Mouse (Mus musculus) kidney, postnatal 4 days (tissue): ENCODE measurements around the gene Mdm2.

Experiments used
- DNase-seq, 2 experiments: peaks; one replicate each; pipeline ENCODE4 v3.0.0; 2021; ENCODE audit warnings: mixed read lengths in 2 of 2

Gene Mdm2

DNA sequence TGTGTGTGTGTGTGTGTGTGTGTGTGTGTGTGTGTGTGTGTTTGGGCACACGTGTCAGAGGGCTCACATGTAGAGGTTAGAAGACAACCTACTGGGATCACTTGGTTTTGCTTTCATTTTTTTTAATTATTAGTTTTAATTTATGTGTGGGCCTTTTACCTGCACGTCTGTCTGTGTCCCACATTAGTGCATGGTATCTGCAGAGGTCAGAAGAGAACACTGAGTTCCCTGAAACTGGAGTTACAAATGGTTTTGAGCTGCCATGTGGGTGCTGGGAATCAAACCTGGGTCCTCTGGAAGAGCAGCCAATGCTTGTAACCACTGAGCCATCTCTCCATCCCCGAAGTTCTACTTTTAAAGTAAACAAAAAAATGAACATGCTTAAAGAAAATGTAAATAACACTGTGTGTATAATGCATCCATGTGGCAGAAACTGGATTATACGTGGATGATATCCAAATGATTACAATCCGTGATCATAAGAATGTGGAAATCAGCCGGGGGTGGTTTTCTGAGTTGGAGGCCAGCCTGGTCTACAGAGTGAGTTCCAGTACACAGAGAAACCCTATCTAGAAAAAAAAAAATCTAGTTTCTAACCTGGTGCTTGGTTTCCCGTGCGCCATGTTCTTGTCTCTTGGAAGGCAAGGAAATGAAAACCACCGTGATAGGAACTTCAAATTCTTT is 43.5 kb downstream of the Mdm2 start:
- no peak for DNase-seq

DNA sequence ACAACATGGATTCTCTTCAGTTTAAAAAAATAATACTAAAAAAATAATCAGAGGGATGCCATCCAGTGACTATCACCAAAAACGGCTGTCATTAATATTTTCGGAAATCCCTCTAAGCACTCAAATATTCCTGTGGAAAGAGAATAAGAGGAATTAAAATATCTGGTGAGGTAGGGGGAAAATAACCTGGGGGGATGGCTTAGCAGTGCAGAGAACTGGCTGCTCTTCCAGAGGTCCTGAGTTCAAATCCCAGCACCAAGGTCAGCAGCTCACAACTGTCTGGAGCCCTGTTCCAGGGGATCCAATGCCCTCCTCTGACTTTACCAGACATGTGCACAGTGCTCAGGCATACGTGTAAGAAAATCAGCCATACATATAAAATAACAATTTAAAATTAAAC is 44.2 kb downstream of the Mdm2 start:
- no peak for DNase-seq

DNA sequence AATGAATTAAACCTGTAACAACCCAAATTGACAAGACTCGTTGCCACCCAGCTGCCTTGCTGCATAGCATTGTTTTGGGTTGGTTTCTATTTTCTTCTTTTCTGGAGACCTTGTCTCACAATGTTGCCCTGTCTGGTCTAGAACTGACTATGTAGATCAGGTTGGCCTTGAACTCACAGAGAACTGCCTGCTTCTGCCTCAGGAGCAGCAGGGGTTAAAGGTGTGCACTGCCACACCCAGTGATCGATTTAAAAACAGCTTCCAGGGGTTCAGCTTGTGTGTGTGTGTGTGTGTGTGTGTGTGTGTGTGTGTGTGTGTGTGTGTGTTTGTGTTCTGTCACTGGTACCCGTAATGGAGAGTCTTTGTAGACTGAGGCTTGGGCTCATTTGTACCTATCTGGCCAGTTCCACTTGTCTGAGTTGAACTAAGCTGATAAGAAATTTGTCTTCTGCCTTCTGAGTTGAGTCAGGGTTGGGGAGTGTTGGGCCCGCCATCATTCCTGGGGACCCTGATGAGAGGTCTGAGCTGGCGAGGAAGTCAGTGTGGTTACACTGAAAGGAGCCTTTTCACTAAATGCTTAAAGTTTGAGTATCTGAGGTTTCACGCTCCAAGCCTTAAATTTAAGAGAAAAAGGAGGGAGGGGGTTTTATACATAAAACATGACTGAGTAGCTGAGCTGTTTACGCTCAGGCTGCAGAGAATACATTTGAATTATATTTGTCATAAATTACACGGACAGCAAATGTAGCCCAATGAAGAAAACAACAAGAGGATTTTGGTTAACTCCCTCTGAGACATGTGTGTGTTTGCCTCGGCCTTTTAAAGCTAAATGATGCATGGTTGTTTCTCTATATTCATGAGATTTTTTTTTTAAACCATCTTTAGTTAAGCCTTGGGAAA is 44.9 kb downstream of the Mdm2 start:
- peak in 1 of 2 experiments; percentile 17 for DNase-seq

DNA sequence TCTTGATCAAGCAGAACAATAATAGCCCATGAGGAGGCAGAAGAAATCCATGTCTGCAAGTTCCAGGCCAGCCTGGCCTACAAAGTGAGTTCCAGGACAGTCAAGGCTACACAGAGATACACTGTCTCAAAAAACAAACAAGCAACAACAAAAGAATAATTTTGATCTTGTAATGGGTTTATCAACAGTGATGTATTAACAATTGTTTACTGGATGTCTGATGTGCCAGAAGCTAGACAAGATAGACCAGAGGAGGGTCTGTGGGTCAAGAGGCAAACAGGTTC is 45.7 kb downstream of the Mdm2 start:
- no peak for DNase-seq

DNA sequence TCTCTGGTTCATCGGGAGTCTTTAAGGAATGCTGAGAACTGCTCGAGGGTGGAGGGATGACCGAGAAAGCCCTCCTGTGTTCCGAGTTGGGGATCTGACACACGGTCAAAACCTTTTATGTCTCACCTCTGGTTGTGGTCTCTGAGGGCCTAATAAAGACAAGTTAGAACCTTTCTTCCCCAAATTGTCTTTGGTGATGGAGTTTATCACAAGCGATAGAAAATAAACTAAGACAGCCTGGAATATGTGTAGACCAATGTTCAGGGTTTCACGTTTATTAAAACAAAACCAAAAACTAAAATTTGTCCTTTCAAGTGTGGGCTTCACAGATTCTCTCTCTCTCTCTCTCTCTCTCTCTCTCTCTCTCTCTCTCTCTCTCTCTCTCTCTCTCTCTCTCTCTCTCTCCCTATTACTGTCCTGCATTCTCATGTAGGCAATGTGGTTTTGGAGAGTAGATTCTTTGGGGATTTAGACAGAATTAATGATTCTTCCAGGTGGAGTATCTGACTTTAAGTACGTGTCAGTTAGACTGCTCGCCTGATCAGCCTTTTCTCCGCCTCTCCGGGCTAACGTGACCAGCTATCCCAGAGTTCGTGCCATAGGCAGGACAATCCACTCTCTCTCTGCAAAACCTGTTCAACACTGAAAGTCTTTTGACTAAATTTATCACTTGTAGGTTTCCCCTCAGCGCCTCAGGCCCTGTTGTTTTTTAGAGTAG is 46.2 kb downstream of the Mdm2 start:
- DNase-seq = peak; percentile 16 to 24

DNA sequence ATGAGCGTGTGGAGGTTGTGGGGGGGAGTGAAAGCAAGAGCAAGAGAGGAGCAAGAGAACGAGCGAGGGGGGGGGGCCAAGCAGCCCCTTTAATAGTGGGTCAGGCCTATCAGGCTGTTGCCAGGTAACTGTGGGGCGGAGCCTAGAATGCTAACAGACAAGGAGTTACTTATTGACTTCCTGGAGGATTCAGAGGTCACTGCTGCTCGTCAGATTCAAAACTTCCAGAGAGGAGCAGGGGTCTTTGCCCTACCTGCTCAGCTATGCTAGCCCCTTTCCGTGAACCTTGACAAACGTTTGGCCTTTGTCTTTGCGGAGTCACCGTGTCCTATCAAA is 46.7 kb downstream of the Mdm2 start:
- peak; percentile 81 to 87 for DNase-seq

DNA sequence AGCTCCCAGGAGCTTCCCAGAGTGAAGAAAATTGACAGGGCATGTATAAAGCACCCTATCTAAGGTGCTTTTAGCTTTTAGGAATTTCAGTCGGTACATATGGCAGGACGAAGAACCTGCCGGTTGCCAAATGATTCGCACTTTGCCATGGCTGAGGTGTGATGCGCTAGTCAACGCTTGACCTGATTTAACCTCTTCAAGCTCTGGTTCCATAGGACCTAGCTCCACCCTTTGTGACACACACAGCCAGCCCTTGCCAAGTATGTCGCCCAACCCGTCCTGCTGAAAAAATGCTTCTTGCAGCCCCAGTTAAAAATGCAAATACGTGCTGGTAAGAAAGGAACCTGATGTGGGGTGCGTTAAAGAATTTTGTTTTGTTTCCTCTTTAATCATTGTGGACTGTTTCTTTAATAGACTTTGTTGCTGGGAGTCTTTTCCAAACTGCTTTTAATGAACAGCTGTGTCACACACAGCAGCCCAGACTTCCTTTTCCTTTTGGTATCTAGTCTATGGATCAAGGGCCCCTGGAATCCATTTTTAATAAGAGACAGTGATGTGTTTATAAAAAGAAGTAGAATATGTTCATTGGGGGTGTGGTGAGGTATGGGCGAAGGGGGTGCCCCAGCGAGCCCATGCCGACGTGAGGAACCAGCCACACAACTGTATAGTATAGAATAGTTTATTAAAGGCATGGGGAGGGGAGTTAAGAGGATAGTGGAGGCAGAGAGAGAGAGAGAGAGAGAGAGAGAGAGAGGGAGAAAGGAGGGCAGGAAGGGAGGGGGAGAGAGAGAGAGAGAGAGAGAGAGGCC is 47.3 kb downstream of the Mdm2 start:
- peak; percentile 44 to 60 for DNase-seq

DNA sequence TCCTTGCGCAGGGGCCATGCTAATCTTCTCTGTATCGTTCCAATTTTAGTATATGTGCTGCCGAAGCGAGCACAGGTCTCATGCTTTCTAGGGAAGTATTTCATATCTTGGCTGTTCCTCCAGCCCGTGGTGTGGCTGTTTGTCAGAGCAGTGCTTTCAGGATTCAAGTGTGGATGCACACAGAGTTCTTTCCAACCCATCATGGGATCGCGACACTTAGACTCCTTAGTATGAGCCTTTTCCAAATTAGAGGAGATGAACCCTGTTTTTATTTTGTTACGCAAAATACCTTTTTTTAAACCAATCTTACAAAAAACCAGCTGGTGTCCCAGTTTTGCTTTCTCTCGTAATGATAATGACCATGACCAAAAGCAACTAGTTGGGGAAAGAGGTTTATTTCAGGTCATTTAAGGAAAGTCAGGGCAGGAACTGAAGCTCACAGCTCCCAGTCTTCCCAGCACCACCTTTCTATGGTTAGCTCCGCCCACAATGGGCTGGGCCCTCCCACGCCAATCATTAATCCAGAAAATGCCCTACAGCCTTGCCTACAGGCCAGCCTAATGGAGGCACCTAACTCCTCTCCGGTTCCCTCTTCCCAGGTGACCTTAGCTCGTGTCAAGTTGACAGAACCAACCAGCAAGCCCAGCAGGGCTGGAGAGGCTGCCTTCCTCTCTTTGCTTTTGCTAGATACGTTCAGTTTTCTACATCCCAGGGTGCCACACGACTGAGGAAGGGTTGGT is 48.1 kb downstream of the Mdm2 start:
- DNase-seq = peak; percentile 67 to 77

DNA sequence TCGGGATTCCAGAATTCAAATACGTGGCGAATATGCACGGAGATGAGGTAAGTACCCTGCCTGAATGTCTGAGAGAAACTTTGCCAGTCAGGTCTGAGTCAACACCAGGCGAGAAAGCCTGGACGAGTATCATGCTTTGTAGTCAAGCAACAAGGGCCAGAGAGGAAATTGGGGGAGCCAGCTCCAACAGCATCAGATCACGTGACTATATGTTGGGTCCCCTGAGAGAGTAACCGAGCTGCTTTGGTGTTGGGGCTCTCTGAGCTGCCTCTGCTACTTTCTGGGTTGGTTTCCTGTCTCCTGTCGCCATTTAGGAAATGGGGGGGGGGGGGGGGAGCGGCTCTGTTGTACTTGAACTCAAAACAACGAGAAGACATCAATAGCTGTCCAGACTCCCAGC is 50.7 kb downstream of the Mdm2 start:
- DNase-seq = no peak

DNA sequence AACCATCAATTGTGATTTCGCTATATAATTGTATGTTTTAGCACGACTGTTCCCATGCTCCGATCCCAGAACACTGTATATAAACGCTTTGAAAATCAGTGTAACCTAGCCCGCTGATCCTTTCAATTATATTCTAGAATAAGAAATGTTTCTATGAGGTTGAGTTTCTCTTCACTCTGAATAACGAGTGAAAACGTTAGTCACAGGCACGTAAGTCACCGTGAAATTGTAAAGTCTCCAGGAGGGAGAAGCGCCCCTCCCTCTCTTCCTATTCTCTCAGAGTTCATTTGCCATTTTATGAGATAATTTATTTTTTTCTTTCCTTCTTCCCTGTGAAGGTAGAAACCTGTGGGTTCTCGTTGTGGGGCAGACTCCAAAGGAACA is 51.1 kb downstream of the Mdm2 start:
- DNase-seq = no peak

DNA sequence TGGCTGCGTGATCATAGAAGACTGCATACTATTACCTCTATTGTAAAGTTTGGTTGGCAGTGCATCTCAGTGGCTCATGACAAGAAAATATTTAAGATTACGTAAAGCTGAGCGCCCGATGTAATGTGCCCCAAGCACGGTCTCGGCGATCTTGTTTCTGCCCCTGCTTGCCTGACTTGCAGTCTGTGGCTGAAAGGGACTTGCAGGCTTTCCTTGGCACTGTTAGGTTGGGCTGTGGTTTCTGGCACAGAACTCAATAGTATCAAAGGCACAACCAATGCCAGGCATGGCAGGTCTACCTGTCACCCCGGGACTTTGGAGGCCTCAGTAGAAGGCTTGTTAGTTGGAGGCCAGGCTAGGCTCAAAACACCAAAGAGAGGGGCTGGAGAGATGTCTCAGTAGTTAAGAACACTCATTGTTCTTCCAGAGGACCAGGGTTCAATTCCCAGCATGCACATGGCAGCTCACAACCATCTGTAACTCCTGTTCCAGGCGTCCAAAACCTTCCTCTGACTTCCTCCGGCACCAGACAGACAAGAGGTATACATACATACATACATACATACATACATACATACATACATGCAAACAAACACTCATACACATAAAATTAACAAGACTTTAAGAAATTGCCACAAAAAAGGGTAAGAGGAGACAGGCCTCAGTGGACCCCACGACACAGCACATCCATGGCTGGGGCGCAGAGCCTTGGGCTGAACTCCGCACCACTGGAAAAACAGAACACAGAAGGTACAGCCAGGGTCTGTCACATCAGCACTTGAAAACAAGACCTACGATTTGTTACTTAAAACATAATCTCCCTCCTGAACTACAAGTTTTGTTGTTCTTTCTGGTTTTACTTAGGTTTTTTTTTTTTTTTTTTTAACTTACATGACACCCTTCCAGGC is 51.8 kb downstream of the Mdm2 start:
- no peak for DNase-seq

DNA sequence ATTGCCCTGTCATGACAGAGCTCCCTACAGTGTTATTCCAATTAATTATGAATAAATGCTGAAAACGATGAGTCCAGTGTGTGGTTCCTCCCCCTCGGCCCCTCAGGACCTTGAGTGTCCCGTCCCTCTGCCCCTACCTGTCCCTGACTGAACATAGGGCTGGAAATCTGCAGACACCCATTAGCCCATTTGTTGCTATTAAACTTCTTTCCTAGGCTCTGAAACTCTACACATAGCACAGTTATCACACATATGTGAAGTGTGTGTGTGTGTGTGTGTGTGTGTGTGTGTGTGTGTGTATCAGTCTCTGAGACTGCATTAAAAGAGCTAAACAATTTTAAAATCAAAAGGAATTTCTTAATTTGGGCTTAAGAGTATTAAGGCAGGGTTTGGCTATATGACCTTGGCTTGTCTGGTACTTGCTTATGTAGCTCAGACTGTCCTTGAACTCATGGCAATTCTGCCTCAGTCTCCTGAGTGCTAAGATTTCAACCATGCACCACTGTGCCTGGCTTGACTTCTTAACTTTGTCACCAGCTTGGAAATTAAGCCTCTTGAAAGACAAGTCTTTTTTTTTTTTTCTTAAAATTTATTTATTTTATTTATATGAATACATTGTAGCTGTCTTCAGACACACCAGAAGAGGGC is 52.8 kb downstream of the Mdm2 start:
- DNase-seq = no peak

DNA sequence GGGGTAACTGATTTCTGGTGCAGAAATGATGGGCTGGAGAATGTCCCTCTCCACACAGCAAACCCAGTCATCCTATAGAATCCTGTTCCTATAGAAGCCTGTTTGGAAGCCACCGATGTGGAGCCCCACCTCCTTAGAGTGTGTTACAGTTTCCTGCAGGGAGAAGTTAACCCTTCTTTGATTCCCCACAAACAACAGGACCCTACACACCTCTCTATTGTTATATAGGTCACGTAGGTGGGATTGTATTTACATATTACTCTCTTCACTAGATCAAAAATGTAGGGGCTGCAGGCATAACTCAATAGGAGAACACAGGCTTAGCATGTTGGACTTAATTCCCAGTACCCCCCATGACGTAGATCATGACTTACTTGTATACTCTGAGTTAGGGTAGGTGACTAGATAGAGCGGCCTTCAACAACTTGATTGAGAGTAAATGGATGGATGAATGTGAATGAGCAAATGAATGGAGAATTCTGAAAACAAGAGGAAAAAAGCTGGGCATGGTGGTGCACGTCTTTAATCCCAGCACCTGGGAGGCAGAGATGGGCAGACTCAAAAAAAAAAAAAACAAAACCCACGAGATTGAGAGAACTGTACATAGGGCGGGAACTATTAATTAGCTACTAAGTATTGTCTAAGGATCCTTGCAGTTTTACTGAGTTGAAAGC is 53.4 kb downstream of the Mdm2 start:
- no peak for DNase-seq

DNA sequence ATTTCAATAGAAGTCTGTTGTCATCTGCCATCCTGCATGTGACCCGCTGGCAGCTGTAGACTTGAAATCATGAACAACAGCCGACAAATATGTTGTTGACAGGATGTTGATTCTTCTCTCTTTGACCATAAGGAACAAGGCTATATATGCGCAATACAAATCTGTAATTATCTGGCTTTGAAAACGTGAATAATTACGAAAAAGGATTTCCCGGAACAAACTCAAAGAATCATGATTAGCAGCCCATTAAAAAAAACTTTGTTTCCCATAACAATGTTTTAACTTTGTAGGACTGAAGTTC is 53.9 kb downstream of the Mdm2 start:
- no peak for DNase-seq

DNA sequence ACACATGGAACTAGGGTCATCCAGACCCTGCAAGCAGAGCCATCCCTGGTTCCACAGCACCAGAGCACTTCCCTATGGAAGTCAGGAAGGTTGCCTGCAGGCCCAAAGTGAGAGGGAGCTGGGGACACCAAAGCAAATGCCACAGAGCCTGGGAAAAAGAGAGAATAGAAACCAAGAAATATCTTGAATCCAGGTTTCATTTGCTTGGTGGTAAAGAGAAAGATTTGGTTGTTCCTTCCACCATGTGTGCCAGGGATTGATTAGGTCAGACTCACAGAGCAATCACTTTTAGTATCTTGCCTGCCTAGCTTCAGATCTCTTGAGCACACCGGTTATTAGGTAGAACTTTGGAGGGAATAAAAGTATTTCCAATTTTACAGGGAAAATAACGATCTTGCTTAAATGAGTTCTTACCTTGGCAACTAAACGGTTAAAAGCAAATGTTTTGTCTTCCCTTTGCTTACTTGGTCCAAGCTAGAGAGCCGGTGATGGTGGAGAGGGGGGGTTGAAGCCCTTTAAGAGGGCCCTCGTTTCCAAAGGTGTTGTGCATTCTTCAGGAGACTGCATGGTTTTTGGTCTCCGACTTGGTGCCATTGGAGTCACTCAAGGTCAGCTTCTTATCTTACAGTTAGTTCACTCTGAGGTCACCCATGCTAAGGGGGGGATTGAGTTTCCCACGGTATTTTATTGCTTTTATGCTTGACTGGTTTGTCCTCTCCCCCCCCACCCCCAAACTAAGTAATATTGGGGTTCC is 54.5 kb downstream of the Mdm2 start:
- no peak for DNase-seq

DNA sequence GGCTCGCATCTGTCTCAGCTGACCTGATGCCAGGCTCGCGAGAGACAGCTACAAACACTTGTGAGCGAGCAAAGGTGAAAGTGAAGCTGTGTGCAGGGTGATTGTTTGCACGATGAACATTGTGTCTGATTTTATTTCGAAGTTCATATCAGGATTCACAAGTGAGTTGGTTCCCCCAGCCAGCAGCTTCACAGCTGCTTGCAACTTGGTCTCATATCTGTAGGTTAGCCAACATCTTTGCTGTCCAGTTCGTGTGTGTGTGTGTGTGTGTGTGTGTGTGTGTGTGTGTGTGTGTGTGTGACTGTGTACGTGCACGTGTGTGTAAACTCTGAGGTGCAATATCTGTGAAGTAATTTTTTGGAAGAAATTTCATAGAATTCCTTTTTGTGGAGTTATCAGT is 55.1 kb downstream of the Mdm2 start:
- no peak for DNase-seq

DNA sequence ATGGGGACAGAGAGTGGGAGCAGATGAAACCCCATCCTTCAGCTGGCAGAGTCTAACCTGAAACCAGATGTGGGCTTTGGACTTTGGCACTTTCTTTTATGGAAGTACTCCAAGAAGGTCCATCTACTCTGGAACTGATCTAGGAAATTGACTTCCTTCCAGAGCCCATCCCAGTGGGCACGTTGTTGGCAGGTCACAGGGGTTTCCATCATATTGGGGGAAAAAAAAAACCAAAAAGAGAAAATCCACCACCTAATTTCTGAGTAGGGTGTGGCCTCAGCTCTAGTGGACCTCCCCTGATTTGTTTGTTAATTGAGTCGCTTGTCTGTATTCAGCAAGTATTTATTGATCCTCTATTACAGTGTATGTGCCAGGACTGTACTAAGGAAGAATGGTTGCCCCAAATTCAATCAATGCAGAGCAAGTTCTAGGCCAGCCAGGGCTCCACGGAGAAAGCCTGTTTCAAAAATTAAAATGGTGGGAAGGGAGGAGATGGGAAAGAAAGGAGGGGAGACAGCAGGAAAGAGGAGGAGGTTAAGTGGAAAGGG is 55.9 kb downstream of the Mdm2 start:
- DNase-seq = no peak

DNA sequence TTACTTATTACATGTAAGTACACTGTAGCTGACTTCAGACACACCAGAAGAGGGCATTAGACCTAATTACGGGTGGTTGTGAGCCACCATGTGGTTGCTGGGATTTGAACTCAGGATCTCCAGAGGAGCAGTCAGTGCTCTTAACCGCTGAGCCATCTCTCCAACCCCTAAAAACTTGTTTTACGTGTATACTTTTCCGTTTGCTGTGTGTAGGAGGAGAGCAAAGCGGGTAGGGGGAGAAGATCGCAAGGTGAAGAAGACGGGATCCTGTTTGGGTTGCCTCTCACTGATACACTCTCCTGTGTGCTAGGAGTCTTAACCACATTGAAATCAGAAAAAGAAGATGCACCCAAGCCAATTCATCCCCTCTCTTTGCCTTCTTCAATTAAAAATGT is 56.8 kb downstream of the Mdm2 start:
- DNase-seq = no peak
